9 mouse cellular contexts compared by ENCODE assay signal in the genomic region with DNA sequence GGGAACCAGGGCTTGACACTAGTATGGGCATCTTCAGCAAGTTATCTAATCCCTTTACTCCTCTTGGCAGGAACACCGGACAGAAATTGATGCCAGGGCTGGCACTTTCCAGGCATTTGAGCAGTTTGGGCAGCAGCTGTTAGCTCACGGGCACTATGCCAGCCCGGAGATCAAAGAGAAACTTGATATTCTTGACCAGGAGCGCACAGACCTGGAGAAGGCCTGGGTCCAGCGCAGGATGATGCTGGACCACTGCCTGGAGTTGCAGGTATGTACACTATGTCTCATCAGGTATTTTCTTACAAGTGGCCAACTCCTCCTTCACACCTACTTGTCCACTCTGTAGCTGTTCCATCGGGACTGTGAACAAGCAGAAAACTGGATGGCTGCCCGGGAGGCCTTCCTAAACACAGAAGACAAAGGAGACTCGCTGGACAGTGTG. TPM values are rescaled to one million over a fixed set of nuclear protein-coding genes. Genes with fewer than 3 reads are reported as not detected.
DNase-seq lines count a peak whose midpoint lies in the region; TF ChIP-seq lines count a peak whose summit lies in the region.
"Had no signal": no experiment of that assay in that cellular context is flagged by ENCODE, and none has a peak within 500 bp of the region (broad histone marks: within the 10 kb centered on the region; RNA-seq: fewer than 3 reads in every experiment).

No protein-coding gene starts in this region.

- no peak for TF ChIP-seq CTCF in layer of hippocampus, adult 2 months (conservative IDR thresholded peaks at IDR 0.05)

- H3K36me3 ChIP-seq in limb, embryonic 10.5 days, result peaks cover 100% of the 10 kb centered on the region

- H3K4me1 ChIP-seq in limb, embryonic 10.5 days, result no peaks in the 10 kb centered on the region
- H3K4me1 ChIP-seq: lung, embryonic 15.5 days had no signal

- H3K27me3 ChIP-seq in limb, embryonic 10.5 days (ENCODE audit: low read depth, poor library complexity, severe bottlenecking), result no peaks in the 10 kb centered on the region
- H3K27me3 ChIP-seq: lung, embryonic 15.5 days had no signal

- no peaks in the 10 kb centered on the region for H3K9me3 ChIP-seq in limb, embryonic 10.5 days (replicated peaks)
- H3K9me3 ChIP-seq: lung, embryonic 15.5 days had no signal

- peak overlapping the region; percentile 68; the same call in 1 of the 2 replicates for H3K27ac ChIP-seq in layer of hippocampus, adult 2 months
- no peak overlapping the region for H3K27ac ChIP-seq in limb, embryonic 10.5 days
- H3K27ac ChIP-seq: lung, embryonic 15.5 days had no signal

- no peak overlapping the region for H3K4me3 ChIP-seq in layer of hippocampus, adult 2 months
- H3K4me3 ChIP-seq in limb, embryonic 10.5 days, result no peak overlapping the region
- H3K4me3 ChIP-seq: lung, embryonic 15.5 days had no signal

- WGBS in limb, embryonic 10.5 days, result 92% methylated on average over 8 of the region's 8 CpGs

- DNase-seq in layer of hippocampus, adult 2 months (ENCODE audit: low spot score in 2 of 2), result no peak
- no peak for DNase-seq in layer of hippocampus, adult 9-10 months (ENCODE audit: low spot score)
- peak; percentile 63 for DNase-seq in adrenal gland, postnatal 25 days
- DNase-seq in gastrocnemius, adult 18-20 months (ENCODE audit: low spot score), result peak; percentile 89
- DNase-seq in lung, postnatal 25 days (ENCODE audit: low spot score), result peak; percentile 51
- DNase-seq in limb, embryonic 10.5 days (ENCODE audit: low spot score), result no peak
- DNase-seq in liver, result no peak
- DNase-seq in c-Kit-positive CD71-positive TER-119-positive erythroid progenitor cells, embryonic 14.5 days (ENCODE audit: low spot score), result no peak

RNA-seq across cellular contexts. Expression of gene Wdr34, which starts 37.8 kb away (rescaled TPM):
- 10 to 100 TPM; 37.3 to 37.4 TPM for total RNA-seq in layer of hippocampus, adult 2 months (2021)
- total RNA-seq in adrenal gland, postnatal 25 days (2021), result 18.5 and 26.6 TPM in 2 replicates
- 1 to 10 TPM; 3.6 to 4.3 TPM for total RNA-seq in gastrocnemius, adult 18-20 months (2021)
- polyA plus RNA-seq in limb, embryonic 10.5 days (2016; fragmentation: Nextera tagmentation; extraction: Ambion mirVana), result 38.6 and 45.0 TPM in 2 replicates

RNA-seq across cellular contexts. Expression of gene Sptan1, which starts 45.5 kb away (rescaled TPM):
- 100 to 1,000 TPM; 879 to 882 TPM for total RNA-seq in layer of hippocampus, adult 2 months (2021)
- 206 and 225 TPM in 2 replicates for total RNA-seq in adrenal gland, postnatal 25 days (2021)
- 10 to 100 TPM; 32.7 to 43.1 TPM for total RNA-seq in gastrocnemius, adult 18-20 months (2021)
- polyA plus RNA-seq in limb, embryonic 10.5 days (2016; fragmentation: Nextera tagmentation; extraction: Ambion mirVana), result 70.6 and 80.4 TPM in 2 replicates

RNA-seq across cellular contexts. Expression of gene Set, which starts 46.3 kb away (rescaled TPM):
- 100 to 1,000 TPM; 171 to 197 TPM for total RNA-seq in layer of hippocampus, adult 2 months (2021)
- total RNA-seq in adrenal gland, postnatal 25 days (2021), result 244 and 253 TPM in 2 replicates
- 100 to 1,000 TPM in 1 of 2 experiments, 10 to 100 TPM in 1; 87.1 to 104 TPM for total RNA-seq in gastrocnemius, adult 18-20 months (2021)
- 854 and 929 TPM in 2 replicates for polyA plus RNA-seq in limb, embryonic 10.5 days (2016; fragmentation: Nextera tagmentation; extraction: Ambion mirVana)

Comparison
In these comparisons a context has a peak if more than half of its experiments do, and no peak if none do; other contexts are left out.
1. DNase-seq: peak in adrenal gland, postnatal 25 days (single experiment), gastrocnemius, adult 18-20 months (single experiment) and lung, postnatal 25 days (single experiment); none in layer of hippocampus, adult 2 months (0 of 2), layer of hippocampus, adult 9-10 months (single experiment), limb, embryonic 10.5 days (single experiment), liver (single experiment) and c-Kit-positive CD71-positive TER-119-positive erythroid progenitor cells, embryonic 14.5 days (single experiment).